Mouse (Mus musculus) kidney, adult 9 months (tissue): ENCODE results near the gene Trim65.

ENCODE experiments used
- DNase-seq: peaks from one replicate; pipeline ENCODE4 v3.0.0; 2022

Gene Trim65

GRCm38 (mm10) chr11:116087194-116088130, 43.5 kb downstream of the Trim65 start:
- DNase-seq = peak; percentile 94

- peak; percentile 100 for DNase-seq
These were observed 44.4 kb downstream of the Trim65 start, which contains the start of gene Wbp2 for GRCm38 (mm10) chr11:116086258-116087193. Wbp2 (minus strand) TSS chr11:116086995.

- no peak for DNase-seq
These were observed 46.8 kb downstream of the Trim65 start for GRCm38 (mm10) chr11:116084166-116084565.

- no peak for DNase-seq
These were observed 47.7 kb downstream of the Trim65 start for GRCm38 (mm10) chr11:116083096-116083672.

GRCm38 (mm10) chr11:116081081-116081480, 49.8 kb downstream of the Trim65 start:
- peak; percentile 66 for DNase-seq

GRCm38 (mm10) chr11:116079511-116079910, 51.4 kb downstream of the Trim65 start:
- no peak for DNase-seq

- no peak for DNase-seq
These were observed 52.1 kb downstream of the Trim65 start for GRCm38 (mm10) chr11:116078676-116079320.

GRCm38 (mm10) chr11:116078221-116078620, 52.7 kb downstream of the Trim65 start:
- no peak for DNase-seq

- no peak for DNase-seq
These were observed 53.3 kb downstream of the Trim65 start, which contains the start of gene Unc13d for GRCm38 (mm10) chr11:116077446-116078204. Unc13d (minus strand) TSS chr11:116077961.

- DNase-seq = no peak
These were observed 54.1 kb downstream of the Trim65 start for GRCm38 (mm10) chr11:116076836-116077235.

- no peak for DNase-seq
These were observed 54.7 kb downstream of the Trim65 start for GRCm38 (mm10) chr11:116076266-116076540.

GRCm38 (mm10) chr11:116075539-116076265, 55.2 kb downstream of the Trim65 start:
- no peak for DNase-seq

- DNase-seq = no peak
These were observed 56.4 kb downstream of the Trim65 start for GRCm38 (mm10) chr11:116074436-116074991.

- DNase-seq = no peak
These were observed 58.3 kb downstream of the Trim65 start for GRCm38 (mm10) chr11:116072608-116073007.
